Mouse (Mus musculus) MN1 (cell line): ENCODE data around the gene Pdik1l.

Experiments used
- DNase-seq: peaks from one replicate; pipeline ENCODE4 v3.0.0-alpha.2; 2016; ENCODE audit warnings: low spot score

Gene Pdik1l

GRCm38 (mm10) chr4:134287575-134288025, at the start of gene Pdik1l:
Gene Pdik1l (minus strand): TSS chr4:134287895.
- DNase-seq, result peak; percentile 92

GRCm38 (mm10) chr4:134330281-134330680, 42.6 kb upstream of the Pdik1l start:
- no peak for DNase-seq

- no peak for DNase-seq
Observed at GRCm38 (mm10) chr4:134328832-134329231, 41.1 kb upstream of the Pdik1l start.

- DNase-seq, result no peak
Observed at GRCm38 (mm10) chr4:134328151-134328550, 40.5 kb upstream of the Pdik1l start.

- no peak for DNase-seq
Observed at GRCm38 (mm10) chr4:134326859-134327530, 39.3 kb upstream of the Pdik1l start.

GRCm38 (mm10) chr4:134324655-134325054, 37.0 kb upstream of the Pdik1l start:
- DNase-seq, result peak; percentile 70

GRCm38 (mm10) chr4:134321524-134321923, 33.8 kb upstream of the Pdik1l start:
- no peak for DNase-seq

- no peak for DNase-seq
Observed at GRCm38 (mm10) chr4:134319674-134320073, 32.0 kb upstream of the Pdik1l start.

GRCm38 (mm10) chr4:134319074-134319473, 31.4 kb upstream of the Pdik1l start:
- DNase-seq, result no peak

- DNase-seq, result no peak
Observed at GRCm38 (mm10) chr4:134316390-134316789, 28.7 kb upstream of the Pdik1l start.

GRCm38 (mm10) chr4:134315470-134315869, 27.8 kb upstream of the Pdik1l start:
- no peak for DNase-seq

GRCm38 (mm10) chr4:134314876-134315275, 27.2 kb upstream of the Pdik1l start, which contains the start of gene Trim63:
Gene Trim63 (plus strand): TSS chr4:134315120.
- DNase-seq, result no peak

GRCm38 (mm10) chr4:134314081-134314655, 26.5 kb upstream of the Pdik1l start:
- DNase-seq, result no peak

- DNase-seq, result no peak
Observed at GRCm38 (mm10) chr4:134312901-134313300, 25.2 kb upstream of the Pdik1l start.

GRCm38 (mm10) chr4:134312341-134312740, 24.6 kb upstream of the Pdik1l start:
- no peak for DNase-seq

GRCm38 (mm10) chr4:134311784-134312183, 24.1 kb upstream of the Pdik1l start:
- DNase-seq, result no peak

GRCm38 (mm10) chr4:134310656-134311055, 23.0 kb upstream of the Pdik1l start:
- no peak for DNase-seq

GRCm38 (mm10) chr4:134310106-134310505, 22.4 kb upstream of the Pdik1l start:
- no peak for DNase-seq

GRCm38 (mm10) chr4:134307367-134308072, 19.8 kb upstream of the Pdik1l start:
- peak; percentile 86 for DNase-seq

GRCm38 (mm10) chr4:134306963-134307362, 19.3 kb upstream of the Pdik1l start:
- no peak for DNase-seq

GRCm38 (mm10) chr4:134302084-134302483, 14.4 kb upstream of the Pdik1l start:
- no peak for DNase-seq

- no peak for DNase-seq
Observed at GRCm38 (mm10) chr4:134300316-134300715, 12.6 kb upstream of the Pdik1l start.

GRCm38 (mm10) chr4:134299498-134299810, 11.8 kb upstream of the Pdik1l start:
- no peak for DNase-seq
